Mouse (Mus musculus) limb, embryonic 13.5 days (tissue): Measurements from ENCODE around the gene Camkk2. TPM values are rescaled to one million over a fixed set of nuclear protein-coding genes. Genes with fewer than 3 reads are reported as not detected.

ENCODE experiments used
- ATAC-seq: fragments of 200-750 bp; cut with Nextera tagmentation; 2 replicates; pipeline ENCODE4 v1.8.0; 2017; ENCODE audit warnings: low read depth, moderate number of reproducible peaks, moderate TSS enrichment; ENCODE audit not compliant: low FRiP score
- H3K27ac ChIP-seq: fragments of 300-500 bp; sonication (generic); 2 replicates; pipeline ENCODE4 v1.5.1; 2015; ENCODE audit warnings: inconsistent platforms, mild to moderate bottlenecking, moderate library complexity
- H3K27me3 ChIP-seq: fragments of 300-500 bp; sonication (generic); 2 replicates; pipeline ENCODE4 v1.6.1; 2015; ENCODE audit warnings: mild to moderate bottlenecking, inconsistent platforms
- H3K36me3 ChIP-seq: fragments of 300-500 bp; sonication (generic); 2 replicates; pipeline ENCODE4 v1.6.1; 2015; ENCODE audit warnings: inconsistent platforms, mild to moderate bottlenecking, moderate library complexity
- H3K4me1 ChIP-seq: fragments of 300-500 bp; sonication (generic); 2 replicates; pipeline ENCODE4 v1.6.1; 2015; ENCODE audit warnings: inconsistent platforms
- H3K4me2 ChIP-seq: fragments of 300-500 bp; sonication (generic); replicated peaks from 2 replicates; pipeline ENCODE4 v1.6.1; 2015; ENCODE audit warnings: inconsistent platforms, mild to moderate bottlenecking, moderate library complexity
- H3K4me3 ChIP-seq: fragments of 300-500 bp; sonication (generic); 2 replicates; pipeline ENCODE4 v1.5.1; 2015; ENCODE audit warnings: moderate library complexity, mild to moderate bottlenecking, inconsistent platforms
- H3K9ac ChIP-seq: fragments of 300-500 bp; sonication (generic); 2 replicates; pipeline ENCODE4 v1.6.1; 2015; ENCODE audit warnings: mild to moderate bottlenecking, inconsistent platforms
- H3K9me3 ChIP-seq: fragments of 300-500 bp; sonication (generic); 2 replicates; pipeline ENCODE4 v1.6.1; 2016; ENCODE audit warnings: inconsistent platforms
- WGBS: fragments of 180-500 bp; shearing (Covaris S2); methylation state at CpG from one replicate; pipeline ENCODE4 v1.1.7; 2015; 5-methylcytosine and 5-hydroxymethylcytosine counted together
- polyA plus RNA-seq: library from polyadenylated mRNA; unstranded; fragments of >200 nt; fragmentation: Nextera tagmentation; extraction: Ambion mirVana; gene quantifications from 2 replicates; pipeline ENCODE4 v1.2.1, GENCODE M21; 2015

Camkk2 gene
- polyA plus RNA-seq, 1 experiment from 2014 or later: 38.0 TPM

DNA sequence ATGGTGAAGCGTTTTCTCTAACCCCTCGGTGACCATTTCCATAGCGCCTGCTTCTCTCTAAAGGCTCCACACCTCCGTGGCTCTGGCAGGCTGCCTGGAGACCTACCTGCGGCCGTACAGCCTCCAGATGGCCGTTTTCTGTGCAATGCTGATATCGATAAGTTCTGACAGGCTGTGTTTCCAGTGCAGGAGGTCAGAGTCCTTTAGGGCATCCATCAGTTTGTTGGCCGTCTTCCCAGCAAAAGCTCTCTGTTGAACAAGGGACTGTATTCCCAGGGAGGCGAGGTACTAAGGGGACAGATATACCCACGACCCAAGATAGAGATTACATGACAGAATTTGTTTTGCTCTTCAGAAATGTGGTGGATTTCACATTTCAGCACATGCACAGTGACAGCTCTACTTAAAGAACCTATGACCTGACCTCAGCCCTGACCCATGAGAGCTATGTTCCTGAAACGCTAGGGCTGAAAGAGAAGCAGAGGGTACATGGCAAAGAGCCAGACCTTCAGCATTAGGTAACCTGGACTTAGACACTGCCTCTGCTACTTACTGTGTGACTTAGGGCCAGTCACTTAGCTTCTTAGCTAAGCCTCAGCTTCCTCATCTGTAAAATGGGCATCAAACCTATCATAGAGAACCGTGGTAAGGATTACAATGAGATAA, 21.3 kb upstream of the Camkk2 start:
- H3K4me2 ChIP-seq: no peak overlapping the region

GRCm38 (mm10) chr5:122799379-122800344, 20.5 kb upstream of the Camkk2 start:
- H3K36me3 ChIP-seq: peaks cover 95% of the 10 kb centered on the region
- ATAC-seq: peak; percentile 44
- no peaks in the 10 kb centered on the region for H3K9me3 ChIP-seq
- no peak overlapping the region for H3K9ac ChIP-seq
- H3K4me2 ChIP-seq: no peak overlapping the region
- no peak overlapping the region for H3K4me3 ChIP-seq
- H3K4me1 ChIP-seq: peaks cover 8% of the 10 kb centered on the region; the same call in 1 of the 2 replicates
- 85% methylated on average over 17 of the region's 17 CpGs for WGBS
- H3K27ac ChIP-seq: peak overlapping the region; percentile 0; the same call in 1 of the 2 replicates
- H3K27me3 ChIP-seq: no peaks in the 10 kb centered on the region

More for the DNA sequence above, 21.3 kb upstream of the Camkk2 start:
- H3K4me1 ChIP-seq: peaks cover 8% of the 10 kb centered on the region; the same call in 1 of the 2 replicates
- ATAC-seq: no peak; the same call in 1 of the 2 replicates
- H3K9me3 ChIP-seq: no peaks in the 10 kb centered on the region
- peaks cover 95% of the 10 kb centered on the region for H3K36me3 ChIP-seq
- H3K27ac ChIP-seq: no peak overlapping the region
- 75% methylated on average over 13 of the region's 13 CpGs for WGBS
- H3K27me3 ChIP-seq: no peaks in the 10 kb centered on the region
- H3K9ac ChIP-seq: no peak overlapping the region
- no peak overlapping the region for H3K4me3 ChIP-seq

- Histone ChIP-seq H3K27me3 (no peaks in the 10 kb centered on the region), H3K4me1 (peaks cover 8% of the 10 kb centered on the region; the same call in 1 of the 2 replicates), H3K4me2 (no peak overlapping the region), H3K36me3 (peaks cover 93% of the 10 kb centered on the region), H3K9me3 (no peaks in the 10 kb centered on the region), H3K9ac (no peak overlapping the region), H3K27ac (no peak overlapping the region; the same call in 1 of the 2 replicates), H3K4me3 (no peak overlapping the region)
- ATAC-seq: peak; percentile 28; the same call in 1 of the 2 replicates
- 82% methylated on average over 17 of the region's 17 CpGs for WGBS
Observed at GRCm38 (mm10) chr5:122798557-122799378, 19.6 kb upstream of the Camkk2 start.

DNA sequence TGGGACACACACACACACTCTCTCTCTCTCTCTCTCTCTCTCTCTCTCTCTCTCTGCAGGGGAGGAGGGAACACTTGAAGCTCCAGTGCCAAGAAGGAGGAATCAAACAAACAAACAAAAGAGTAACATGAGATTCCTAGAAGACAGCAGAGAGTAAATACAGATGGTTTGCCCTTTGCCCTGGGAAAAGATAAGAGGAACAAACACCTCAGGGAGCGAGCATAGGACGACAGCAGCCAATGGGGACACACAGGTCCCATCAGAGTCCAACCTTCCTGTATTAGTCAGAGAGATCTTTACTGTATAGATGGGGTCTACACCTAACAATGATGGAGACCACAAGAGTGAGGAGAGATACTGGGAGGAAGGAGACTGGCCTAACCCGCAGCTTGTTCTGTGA, 18.7 kb upstream of the Camkk2 start:
- H3K27me3 ChIP-seq: no peaks in the 10 kb centered on the region
- H3K4me1 ChIP-seq: peaks cover 8% of the 10 kb centered on the region; the same call in 1 of the 2 replicates
- H3K9ac ChIP-seq: no peak overlapping the region
- no peak overlapping the region for H3K27ac ChIP-seq
- 87% methylated on average over 3 of the region's 3 CpGs for WGBS
- H3K4me3 ChIP-seq: no peak overlapping the region
- no peaks in the 10 kb centered on the region for H3K9me3 ChIP-seq
- no peak overlapping the region for H3K4me2 ChIP-seq
- no peak for ATAC-seq
- peaks cover 93% of the 10 kb centered on the region for H3K36me3 ChIP-seq

DNA sequence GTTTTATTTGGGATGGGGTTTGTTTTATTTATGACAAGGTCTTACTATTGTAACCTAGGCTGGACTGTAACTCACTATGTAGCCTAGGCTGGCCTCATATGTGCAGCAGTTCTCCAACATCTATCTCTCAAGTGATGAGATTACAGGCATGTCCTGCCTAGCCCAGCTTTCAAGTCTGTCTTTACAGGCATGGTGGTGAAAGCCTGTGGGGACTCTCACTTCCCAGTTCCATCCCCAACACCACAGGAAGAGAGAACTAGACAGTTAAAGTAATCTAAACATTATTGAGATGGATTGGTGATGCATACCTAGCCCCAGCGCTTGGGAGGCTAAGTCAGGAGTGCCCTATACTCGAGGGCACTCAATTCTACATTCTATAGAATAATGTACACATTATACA, 9.5 kb upstream of the Camkk2 start:
- Histone ChIP-seq H3K9me3 (no peaks in the 10 kb centered on the region), H3K27ac (no peak overlapping the region), H3K36me3 (peaks cover 71% of the 10 kb centered on the region), H3K9ac (no peak overlapping the region), H3K4me3 (no peak overlapping the region), H3K4me1 (peaks cover 13% of the 10 kb centered on the region; the same call in 1 of the 2 replicates), H3K4me2 (no peak overlapping the region), H3K27me3 (no peaks in the 10 kb centered on the region)
- WGBS: 87% methylated on average over 2 of the region's 2 CpGs
- ATAC-seq: no peak

- Histone ChIP-seq H3K4me1 (peaks cover 13% of the 10 kb centered on the region; the same call in 1 of the 2 replicates), H3K27ac (peak overlapping the region; percentile 64), H3K27me3 (no peaks in the 10 kb centered on the region), H3K36me3 (peaks cover 49% of the 10 kb centered on the region), H3K9ac (no peak overlapping the region), H3K4me3 (no peak overlapping the region), H3K9me3 (no peaks in the 10 kb centered on the region), H3K4me2 (peak overlapping the region; percentile 3; the same call in 1 of the 2 replicates)
- 43% methylated on average over 12 of the region's 12 CpGs for WGBS
- no peak for ATAC-seq
Observed at GRCm38 (mm10) chr5:122786035-122786819, 7.0 kb upstream of the Camkk2 start.

DNA sequence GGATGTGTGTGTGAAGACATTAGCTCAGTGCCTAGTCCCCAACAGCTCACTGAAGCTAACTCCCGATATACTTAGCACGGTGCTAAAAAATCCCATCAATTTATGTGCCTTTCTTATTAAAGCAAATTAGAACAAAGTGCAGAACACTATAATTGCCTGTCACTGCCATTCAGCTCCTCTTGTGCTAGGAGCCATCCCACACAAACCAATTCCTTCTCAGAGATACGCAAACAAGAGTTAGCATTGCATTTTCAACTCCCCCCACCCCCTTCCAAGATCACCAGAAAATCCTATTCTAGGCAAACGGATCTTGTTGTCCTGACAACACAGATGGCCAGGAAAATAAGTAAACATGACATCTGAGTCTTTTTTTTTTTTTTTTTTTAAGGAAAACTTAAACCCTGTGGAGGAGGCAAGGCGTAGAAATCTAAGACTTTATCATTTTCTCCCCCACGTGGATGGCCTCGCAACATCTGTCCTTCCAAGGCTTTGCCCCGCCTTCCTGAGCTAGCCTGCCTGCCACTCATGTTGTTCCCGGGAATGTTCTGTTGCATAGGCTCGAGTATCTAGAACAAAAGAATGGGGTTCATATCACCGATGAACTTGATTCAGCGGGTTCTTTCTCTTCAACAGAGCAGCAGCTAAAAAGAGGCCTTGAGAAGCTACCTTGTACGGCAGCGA, 4.7 kb upstream of the Camkk2 start:
- Histone ChIP-seq H3K4me3 (no peak overlapping the region), H3K36me3 (peaks cover 30% of the 10 kb centered on the region), H3K9me3 (no peaks in the 10 kb centered on the region), H3K27me3 (no peaks in the 10 kb centered on the region), H3K9ac (no peak overlapping the region), H3K4me2 (no peak overlapping the region), H3K4me1 (peaks cover 18% of the 10 kb centered on the region; the same call in 1 of the 2 replicates), H3K27ac (no peak overlapping the region)
- ATAC-seq: no peak
- 62% methylated on average over 14 of the region's 14 CpGs for WGBS

GRCm38 (mm10) chr5:122782066-122782465, 2.9 kb upstream of the Camkk2 start:
- H3K36me3 ChIP-seq: peaks cover 12% of the 10 kb centered on the region
- peaks cover 26% of the 10 kb centered on the region for H3K4me1 ChIP-seq
- no peaks in the 10 kb centered on the region for H3K9me3 ChIP-seq
- no peak overlapping the region for H3K27ac ChIP-seq
- no peak overlapping the region for H3K4me3 ChIP-seq
- 67% methylated on average over 1 of the region's 1 CpGs for WGBS
- no peak overlapping the region for H3K4me2 ChIP-seq
- ATAC-seq: no peak
- H3K9ac ChIP-seq: no peak overlapping the region
- no peaks in the 10 kb centered on the region for H3K27me3 ChIP-seq

- H3K4me2 ChIP-seq: no peak overlapping the region
- ATAC-seq: no peak
- H3K4me3 ChIP-seq: no peak overlapping the region
- no peaks in the 10 kb centered on the region for H3K27me3 ChIP-seq
- no peak overlapping the region for H3K9ac ChIP-seq
- no peaks in the 10 kb centered on the region for H3K9me3 ChIP-seq
- H3K4me1 ChIP-seq: peaks cover 17% of the 10 kb centered on the region
- WGBS: 90% methylated on average over 19 of the region's 19 CpGs
- no peak overlapping the region for H3K27ac ChIP-seq
- peaks cover 5% of the 10 kb centered on the region; the same call in 1 of the 2 replicates for H3K36me3 ChIP-seq
Observed at GRCm38 (mm10) chr5:122780791-122781432, 1.7 kb upstream of the Camkk2 start.
